Mouse (Mus musculus): ENCODE data around the gene Suds3.

GRCm38 (mm10) chr5:117113330-117113729, 2.6 kb downstream of the Suds3 start:
- no peak for TF ChIP-seq POLR2A (IDR thresholded peaks at IDR 0.05; ENCODE audit: low read depth, low read length)
- TF ChIP-seq CTCF (IDR thresholded peaks at IDR 0.05; ENCODE audit: extremely low read depth, insufficient read depth, insufficient read length, insufficient replicate concordance): no peak
